Mouse (Mus musculus) brain, embryonic 14.5 days (tissue): ENCODE data around the gene Hps5.
"Not testable (repeated sequence)": the region's sequence is repeated elsewhere in the genome, so short reads cannot be mapped to it uniquely, and the experiment has no call there.

Experiments
- CTCF ChIP-seq: fragments of 200-500 bp; IDR thresholded peaks from 2 replicates; pipeline ENCODE4 v1.5.1; 2012; ENCODE audit warnings: inconsistent platforms, mild to moderate bottlenecking, moderate library complexity, borderline replicate concordance; ENCODE audit not compliant: insufficient read depth, insufficient read length; ENCODE audit errors: extremely low read depth
- POLR2A ChIP-seq: fragments of 200-500 bp; IDR thresholded peaks from 2 replicates; pipeline ENCODE4 v1.6.1; 2012; ENCODE audit warnings: mild to moderate bottlenecking, inconsistent platforms, borderline replicate concordance; ENCODE audit not compliant: poor library complexity, insufficient read depth, insufficient read length, severe bottlenecking; ENCODE audit errors: extremely low read depth

GRCm38 (mm10) chr7:46742880-46743279 is 53.0 kb downstream of the Hps5 start, which contains the start of gene Saa1:
- TF ChIP-seq CTCF, POLR2A: not testable (repeated sequence)
